Mouse (Mus musculus) ES-CJ7 (cell line): Measurements from ENCODE around the gene Mtmr10.
A peak's percentile ranks its signal among the peaks of the same experiment; 100 is the strongest.

ENCODE experiments used
- DNase-seq: peaks from one replicate; pipeline ENCODE4 v3.0.0; 2011; ENCODE audit warnings: low read depth, low spot score

Gene Mtmr10

GRCm38 (mm10) chr7:64371940-64372878 lies 84.8 kb downstream of the Mtmr10 start:
- no peak for DNase-seq

- DNase-seq: peak; percentile 27
These were observed 85.8 kb downstream of the Mtmr10 start for GRCm38 (mm10) chr7:64373147-64373829.

- peak; percentile 88 for DNase-seq
These were observed 86.5 kb downstream of the Mtmr10 start, which contains the start of gene Fan1 for GRCm38 (mm10) chr7:64373830-64374562. Fan1 (minus strand) TSS chr7:64374095.
